Mouse (Mus musculus): ENCODE measurements at regions not wholly inside any gene's neighbourhood (a gene's known extent, or its start where the extent isn't known, plus 50 kb on each side); places are given as distances from the start of the nearest gene placed in this dataset.
A peak's percentile ranks its signal among the peaks of the same experiment; 100 is the strongest.

DNA sequence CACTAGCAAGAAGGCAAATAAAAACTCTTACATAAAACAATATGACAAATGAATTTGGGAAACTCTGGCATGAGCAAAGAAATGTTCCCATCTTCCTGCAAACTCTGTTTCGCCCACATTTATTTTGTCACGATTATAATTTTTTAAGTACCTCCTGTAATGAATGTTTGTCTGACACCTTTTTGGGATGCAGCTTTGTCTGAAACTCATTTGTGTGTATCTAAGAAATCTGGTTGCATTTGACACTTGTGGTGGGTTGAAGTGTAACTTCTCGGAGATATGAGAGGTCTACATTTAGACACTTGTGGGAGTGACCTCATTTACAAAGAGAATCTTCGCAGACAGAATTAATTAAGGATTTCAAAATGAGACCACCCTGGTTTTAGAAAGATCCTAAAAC, 155.9 kb upstream of the Fam98a start:
- Histone ChIP-seq H3K27ac (no peak overlapping the region), H3K4me1 (ENCODE audit: insufficient read depth, low read length) (no peaks in the 10 kb centered on the region), H3K36me3 (ENCODE audit: insufficient read depth, low read length) (no peaks in the 10 kb centered on the region), H3K4me2 (ENCODE audit: low read depth, low read length) (no peak overlapping the region), H3K9me3 (ENCODE audit: low read length) (no peaks in the 10 kb centered on the region), H3K27me3 (ENCODE audit: insufficient read depth, low read length) (no peaks in the 10 kb centered on the region), H3K4me3 (ENCODE audit: low read length) (no peak overlapping the region), H3K9ac (replicated peaks; ENCODE audit: low read length) (no peak overlapping the region)
- TF ChIP-seq CTCF (IDR thresholded peaks at IDR 0.05; ENCODE audit: low read depth), result no peak
- ATAC-seq (no peak), DNase-seq (ENCODE audit: low spot score) (no peak)
- 91% methylated on average over 4 of the region's 4 CpGs for WGBS

DNA sequence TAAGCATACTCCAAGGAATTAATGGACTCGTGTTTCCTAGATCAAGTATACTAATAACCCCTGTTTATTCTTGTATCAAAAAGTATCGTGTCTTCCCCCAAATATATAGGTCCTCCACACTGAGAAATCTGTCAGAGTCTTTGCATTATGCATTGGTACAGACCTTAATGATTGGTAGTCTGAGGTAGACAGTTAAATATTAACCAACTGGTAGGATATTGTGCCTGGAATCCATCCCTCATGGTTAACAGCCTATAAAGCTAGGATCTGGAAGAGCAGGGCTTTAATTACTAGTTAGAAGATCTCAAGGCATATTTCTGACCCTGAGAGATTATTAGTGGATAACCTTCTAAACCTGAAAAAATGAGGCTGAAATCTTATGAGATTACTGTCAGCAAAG, 153.6 kb upstream of the Fam98a start:
- DNase-seq (ENCODE audit: low spot score) (no peak), ATAC-seq (no peak)
- H3K27me3 ChIP-seq (ENCODE audit: insufficient read depth, low read length), result no peaks in the 10 kb centered on the region
- H3K4me2 ChIP-seq (ENCODE audit: low read depth, low read length), result no peak overlapping the region
- TF ChIP-seq CTCF (IDR thresholded peaks at IDR 0.05; ENCODE audit: low read depth), result no peak
- no peak overlapping the region for H3K27ac ChIP-seq
- no peaks in the 10 kb centered on the region for H3K36me3 ChIP-seq (ENCODE audit: insufficient read depth, low read length)
- H3K4me1 ChIP-seq (ENCODE audit: insufficient read depth, low read length), result no peaks in the 10 kb centered on the region
- 84% methylated on average over 2 of the region's 2 CpGs for WGBS
- no peak overlapping the region for H3K9ac ChIP-seq (replicated peaks; ENCODE audit: low read length)
- no peak overlapping the region for H3K4me3 ChIP-seq (ENCODE audit: low read length)
- no peaks in the 10 kb centered on the region for H3K9me3 ChIP-seq (ENCODE audit: low read length)

DNA sequence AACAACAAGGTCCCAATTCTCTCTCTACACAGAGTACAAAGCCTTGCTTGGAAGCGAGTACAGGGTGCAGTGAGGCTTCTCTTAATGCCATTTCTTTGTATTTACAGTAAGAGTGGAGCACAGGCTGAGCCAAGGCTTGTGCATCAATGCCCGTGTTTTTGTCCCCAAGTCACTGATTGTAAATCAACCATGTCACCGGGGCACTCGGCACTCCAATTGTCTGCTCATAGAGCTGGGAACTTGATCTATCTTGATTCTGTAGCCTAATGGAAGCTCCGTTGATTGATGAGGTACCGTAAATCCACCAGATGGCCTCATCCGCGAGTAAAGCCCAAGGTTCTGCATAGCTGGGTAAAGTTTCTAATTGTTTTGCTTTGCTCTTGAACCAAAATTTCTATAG, 152.1 kb upstream of the Fam98a start:
- ATAC-seq (no peak), DNase-seq (ENCODE audit: low spot score) (peak; percentile 30)
- Histone ChIP-seq H3K36me3 (ENCODE audit: insufficient read depth, low read length) (no peaks in the 10 kb centered on the region), H3K9me3 (ENCODE audit: low read length) (no peaks in the 10 kb centered on the region), H3K27me3 (ENCODE audit: insufficient read depth, low read length) (no peaks in the 10 kb centered on the region), H3K9ac (replicated peaks; ENCODE audit: low read length) (no peak overlapping the region), H3K4me1 (ENCODE audit: insufficient read depth, low read length) (no peaks in the 10 kb centered on the region), H3K27ac (no peak overlapping the region), H3K4me2 (ENCODE audit: low read depth, low read length) (no peak overlapping the region), H3K4me3 (ENCODE audit: low read length) (no peak overlapping the region)
- WGBS, result 59% methylated on average over 8 of the region's 8 CpGs
- TF ChIP-seq CTCF (IDR thresholded peaks at IDR 0.05; ENCODE audit: low read depth), result no peak

DNA sequence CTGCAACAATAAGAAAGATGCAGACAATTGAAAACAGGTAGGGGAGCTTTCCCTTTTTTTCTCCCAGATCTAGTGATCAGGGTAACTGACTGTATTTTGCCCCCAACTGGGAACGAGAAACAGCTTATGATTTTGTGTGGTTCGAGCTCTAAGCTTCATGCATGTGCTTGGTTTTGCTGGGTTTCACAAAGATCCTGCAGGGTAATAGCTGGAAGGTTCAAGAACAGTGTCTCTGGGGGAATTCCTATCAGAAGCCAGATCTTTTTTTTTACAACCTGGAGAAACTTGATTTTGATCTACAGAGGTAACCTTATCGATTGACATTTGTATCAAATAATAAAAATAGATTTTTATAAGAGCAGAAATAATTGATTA, 145.0 kb upstream of the Fam98a start:
- no peaks in the 10 kb centered on the region for H3K4me1 ChIP-seq (ENCODE audit: insufficient read depth, low read length)
- no peaks in the 10 kb centered on the region for H3K36me3 ChIP-seq (ENCODE audit: insufficient read depth, low read length)
- H3K9me3 ChIP-seq (ENCODE audit: low read length), result no peaks in the 10 kb centered on the region
- no peak for DNase-seq (ENCODE audit: low spot score)
- no peak for TF ChIP-seq CTCF (IDR thresholded peaks at IDR 0.05; ENCODE audit: low read depth)
- no peak for ATAC-seq
- H3K9ac ChIP-seq (replicated peaks; ENCODE audit: low read length), result no peak overlapping the region
- H3K27me3 ChIP-seq (ENCODE audit: insufficient read depth, low read length), result no peaks in the 10 kb centered on the region
- 77% methylated on average over 3 of the region's 3 CpGs for WGBS
- no peak overlapping the region for H3K4me2 ChIP-seq (ENCODE audit: low read depth, low read length)
- H3K4me3 ChIP-seq (ENCODE audit: low read length), result no peak overlapping the region
- H3K27ac ChIP-seq, result no peak overlapping the region

DNA sequence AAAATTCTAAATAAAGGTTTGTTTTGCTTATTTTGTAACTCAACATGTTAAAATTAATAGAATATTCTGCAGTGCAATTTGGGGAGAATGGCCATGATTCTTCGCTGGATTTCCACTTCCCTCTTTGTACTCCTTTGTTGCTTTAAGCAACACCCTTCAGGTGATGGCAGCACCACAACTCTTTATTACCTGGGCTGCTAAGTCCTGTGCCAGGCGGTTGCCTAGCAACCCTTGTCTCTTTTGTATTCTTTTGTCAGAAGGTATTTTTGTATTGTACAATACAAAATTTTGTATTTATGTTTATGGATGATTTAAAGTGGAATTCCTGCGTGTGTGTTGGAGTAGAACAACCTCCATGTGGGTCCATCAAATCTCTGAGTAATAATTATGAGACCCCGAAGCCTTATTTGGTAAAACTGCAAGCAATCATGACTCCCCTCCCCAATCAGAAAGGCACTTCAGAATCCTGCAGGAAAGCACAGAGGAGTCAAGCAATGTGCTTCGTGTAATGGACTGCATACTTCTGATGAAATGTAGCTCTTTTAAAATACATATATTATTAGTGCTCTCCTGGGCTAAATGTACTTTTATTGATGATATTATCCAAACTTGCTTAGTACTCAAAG, 144.5 kb upstream of the Fam98a start:
- Histone ChIP-seq H3K27ac (no peak overlapping the region), H3K4me3 (ENCODE audit: low read length) (no peak overlapping the region), H3K36me3 (ENCODE audit: insufficient read depth, low read length) (no peaks in the 10 kb centered on the region), H3K9ac (replicated peaks; ENCODE audit: low read length) (no peak overlapping the region), H3K9me3 (ENCODE audit: low read length) (no peaks in the 10 kb centered on the region), H3K4me1 (ENCODE audit: insufficient read depth, low read length) (no peaks in the 10 kb centered on the region), H3K4me2 (ENCODE audit: low read depth, low read length) (no peak overlapping the region), H3K27me3 (ENCODE audit: insufficient read depth, low read length) (no peaks in the 10 kb centered on the region)
- DNase-seq (ENCODE audit: low spot score) (peak; percentile 68), ATAC-seq (no peak; the same call in 1 of the 2 replicates)
- 70% methylated on average over 5 of the region's 5 CpGs for WGBS
- no peak for TF ChIP-seq CTCF (IDR thresholded peaks at IDR 0.05; ENCODE audit: low read depth)

DNA sequence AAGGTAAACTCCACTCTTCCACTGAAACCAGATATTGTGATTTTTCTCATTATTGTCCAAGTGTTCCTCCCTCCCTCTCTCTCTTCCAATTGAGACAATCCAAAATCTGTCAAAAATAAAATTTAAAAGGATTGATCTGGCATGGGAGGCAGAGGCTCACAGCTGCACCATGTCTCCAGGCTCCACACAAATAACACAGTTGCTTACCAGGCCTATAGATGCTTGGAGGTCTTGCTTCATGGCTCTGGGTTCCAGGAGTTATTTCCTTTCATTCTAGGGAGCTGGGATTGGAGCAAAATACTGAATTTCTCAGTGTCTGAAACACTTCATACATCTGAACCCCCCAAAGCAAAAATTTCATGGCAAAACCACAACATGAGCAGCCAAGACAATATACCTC, 134.2 kb upstream of the Fam98a start:
- no peak for ATAC-seq
- H3K4me3 ChIP-seq (ENCODE audit: low read length), result no peak overlapping the region
- no peak for DNase-seq (ENCODE audit: low spot score)
- no peaks in the 10 kb centered on the region for H3K36me3 ChIP-seq (ENCODE audit: insufficient read depth, low read length)
- H3K4me2 ChIP-seq (ENCODE audit: low read depth, low read length), result no peak overlapping the region
- H3K4me1 ChIP-seq (ENCODE audit: insufficient read depth, low read length), result no peaks in the 10 kb centered on the region
- no peak overlapping the region for H3K9ac ChIP-seq (replicated peaks; ENCODE audit: low read length)
- H3K27me3 ChIP-seq (ENCODE audit: insufficient read depth, low read length), result no peaks in the 10 kb centered on the region
- H3K27ac ChIP-seq, result no peak overlapping the region
- no peak for TF ChIP-seq CTCF (IDR thresholded peaks at IDR 0.05; ENCODE audit: low read depth)
- H3K9me3 ChIP-seq (ENCODE audit: low read length), result no peaks in the 10 kb centered on the region

DNA sequence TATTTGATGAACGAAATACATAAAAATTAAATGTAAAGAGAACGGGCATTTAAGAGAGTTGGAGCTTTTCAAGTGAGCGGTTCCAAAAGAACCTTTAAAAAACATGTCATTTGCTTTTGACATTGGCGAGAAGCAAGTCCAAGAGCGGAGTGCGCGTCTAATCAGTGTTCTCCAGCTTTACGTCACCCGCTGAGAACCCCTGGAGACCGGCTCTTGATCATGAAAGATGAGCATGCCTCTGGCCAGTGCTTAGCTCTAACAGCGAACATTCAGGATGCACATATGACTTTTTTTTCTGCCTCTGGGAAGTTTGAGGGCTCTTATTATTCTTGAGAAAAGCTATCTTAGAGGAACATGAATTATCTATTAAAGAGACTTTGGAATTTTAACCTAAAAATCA, 95.2 kb upstream of the Fam98a start:
- 32% methylated on average over 11 of the region's 11 CpGs for WGBS
- H3K4me2 ChIP-seq (ENCODE audit: low read depth, low read length), result peak overlapping the region; percentile 39
- no peak for ATAC-seq

More for the DNA sequence above, 95.2 kb upstream of the Fam98a start:
- Histone ChIP-seq H3K27me3 (ENCODE audit: insufficient read depth, low read length) (no peaks in the 10 kb centered on the region), H3K36me3 (ENCODE audit: insufficient read depth, low read length) (no peaks in the 10 kb centered on the region), H3K27ac (no peak overlapping the region), H3K4me3 (ENCODE audit: low read length) (no peak overlapping the region), H3K9me3 (ENCODE audit: low read length) (no peaks in the 10 kb centered on the region), H3K9ac (replicated peaks; ENCODE audit: low read length) (no peak overlapping the region), H3K4me1 (ENCODE audit: insufficient read depth, low read length) (no peaks in the 10 kb centered on the region)
- DNase-seq (ENCODE audit: low spot score), result peak; percentile 53
- TF ChIP-seq CTCF (IDR thresholded peaks at IDR 0.05; ENCODE audit: low read depth), result no peak

Measured in hindbrain, postnatal 0 days (tissue).